Mouse (Mus musculus) lung, embryonic 14.5 days (tissue): ENCODE results near the gene Cabp2. TPM values are rescaled to one million over a fixed set of nuclear protein-coding genes. Genes with fewer than 3 reads are reported as not detected.

ENCODE experiments used
- ATAC-seq: fragments of 200-750 bp; cut with Nextera tagmentation; 2 replicates; pipeline ENCODE4 v1.8.0; 2017; ENCODE audit warnings: mild to moderate bottlenecking, moderate TSS enrichment, moderate library complexity; ENCODE audit not compliant: insufficient read depth
- DNase-seq: peaks from one replicate; pipeline ENCODE4 v3.0.0-alpha.2; 2015
- H3K27ac ChIP-seq: fragments of 300-500 bp; sonication (generic); 2 replicates; pipeline ENCODE4 v1.5.1; 2014; ENCODE audit warnings: low read depth, mild to moderate bottlenecking, moderate library complexity
- H3K27me3 ChIP-seq: fragments of 300-500 bp; sonication (generic); 2 replicates; pipeline ENCODE4 v1.6.1; 2014; ENCODE audit warnings: low read length, control low read depth; ENCODE audit not compliant: insufficient read depth
- H3K36me3 ChIP-seq: fragments of 300-500 bp; sonication (generic); 2 replicates; pipeline ENCODE4 v1.6.1; 2014; ENCODE audit warnings: control low read depth; ENCODE audit not compliant: insufficient read depth
- H3K4me1 ChIP-seq: fragments of 300-500 bp; sonication (generic); 2 replicates; pipeline ENCODE4 v1.6.1; 2014; ENCODE audit warnings: antibody characterized with exemption, control low read depth; ENCODE audit not compliant: insufficient read depth
- H3K4me2 ChIP-seq: fragments of 300-500 bp; sonication (generic); 2 replicates; pipeline ENCODE4 v1.6.1; 2014; ENCODE audit warnings: mild to moderate bottlenecking
- H3K4me3 ChIP-seq: fragments of 300-500 bp; sonication (generic); 2 replicates; pipeline ENCODE4 v1.5.1; 2014; ENCODE audit warnings: low read depth, low read length
- H3K9ac ChIP-seq: fragments of 300-500 bp; sonication (generic); 2 replicates; pipeline ENCODE4 v1.6.1; 2014
- H3K9me3 ChIP-seq: fragments of 300-500 bp; sonication (generic); 2 replicates; pipeline ENCODE4 v1.6.1; 2016; ENCODE audit warnings: low read depth, low read length, control low read depth
- CTCF ChIP-seq: IDR thresholded peaks from 2 replicates; pipeline ENCODE4 v1.5.1; 2016; ENCODE audit warnings: antibody characterized with exemption, low read depth
- WGBS: fragments of 180-500 bp; shearing (Covaris S2); extraction: QIAGEN DNeasy Blood & Tissue Kit; methylation state at CpG from one replicate; pipeline ENCODE4 v1.1.7; 2014; 5-methylcytosine and 5-hydroxymethylcytosine counted together
- polyA plus RNA-seq: library from polyadenylated mRNA; unstranded; fragments of >200 nt; fragmentation: Nextera tagmentation; extraction: Ambion mirVana; gene quantifications from 2 replicates; pipeline ENCODE4 v1.2.1, GENCODE M21; 2014

Gene Cabp2
- polyA plus RNA-seq, 1 experiment from 2014 or later = not detected

- ATAC-seq (no peak), DNase-seq (no peak)
- Histone ChIP-seq H3K27me3 (no peaks in the 10 kb centered on the region), H3K36me3 (no peaks in the 10 kb centered on the region), H3K4me2 (no peak overlapping the region), H3K4me1 (no peaks in the 10 kb centered on the region), H3K27ac (no peak overlapping the region), H3K4me3 (no peak overlapping the region), H3K9ac (no peak overlapping the region), H3K9me3 (no peaks in the 10 kb centered on the region)
- TF ChIP-seq CTCF = no peak
- WGBS = 58% methylated on average over 7 of the region's 7 CpGs
Measured at GRCm38 (mm10) chr19:4093772-4094171, 12.4 kb downstream of the Cabp2 start.

DNA sequence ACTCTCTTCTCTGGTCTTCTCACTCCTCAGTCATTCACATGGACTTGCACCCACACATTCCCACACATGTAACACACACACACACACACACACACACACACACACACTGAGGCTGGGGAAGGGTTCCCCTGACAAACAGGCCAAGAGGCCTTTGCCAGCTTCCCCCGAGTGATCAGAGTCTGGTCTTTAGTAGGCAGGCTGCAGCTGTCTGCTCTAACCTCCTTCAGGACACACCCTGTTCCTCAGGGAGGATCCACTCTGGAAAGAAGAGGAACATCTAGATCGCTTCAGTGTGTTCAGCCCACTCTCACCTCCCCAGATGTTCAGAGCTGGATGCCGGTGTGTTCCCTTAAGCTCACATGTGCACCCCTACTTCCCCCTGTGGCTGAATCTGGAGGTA, 13.0 kb downstream of the Cabp2 start:
- no peak for TF ChIP-seq CTCF
- Histone ChIP-seq H3K4me3 (no peak overlapping the region), H3K9me3 (no peaks in the 10 kb centered on the region), H3K4me2 (no peak overlapping the region), H3K9ac (no peak overlapping the region), H3K27me3 (peaks cover 1% of the 10 kb centered on the region; the same call in 1 of the 2 replicates), H3K27ac (no peak overlapping the region), H3K4me1 (peaks cover 2% of the 10 kb centered on the region; the same call in 1 of the 2 replicates), H3K36me3 (no peaks in the 10 kb centered on the region)
- ATAC-seq (no peak), DNase-seq (no peak)
- WGBS = 73% methylated on average over 3 of the region's 3 CpGs

GRCm38 (mm10) chr19:4094774-4095303, 13.5 kb downstream of the Cabp2 start:
- H3K27me3 ChIP-seq = peaks cover 6% of the 10 kb centered on the region; the same call in 1 of the 2 replicates
- no peak overlapping the region for H3K4me3 ChIP-seq
- peaks cover 6% of the 10 kb centered on the region; the same call in 1 of the 2 replicates for H3K4me1 ChIP-seq
- no peak overlapping the region for H3K27ac ChIP-seq
- WGBS = 61% methylated on average over 5 of the region's 5 CpGs
- ATAC-seq (no peak), DNase-seq (no peak)
- no peak for TF ChIP-seq CTCF
- no peaks in the 10 kb centered on the region for H3K36me3 ChIP-seq
- no peak overlapping the region for H3K9ac ChIP-seq
- H3K9me3 ChIP-seq = no peaks in the 10 kb centered on the region
- no peak overlapping the region for H3K4me2 ChIP-seq

DNA sequence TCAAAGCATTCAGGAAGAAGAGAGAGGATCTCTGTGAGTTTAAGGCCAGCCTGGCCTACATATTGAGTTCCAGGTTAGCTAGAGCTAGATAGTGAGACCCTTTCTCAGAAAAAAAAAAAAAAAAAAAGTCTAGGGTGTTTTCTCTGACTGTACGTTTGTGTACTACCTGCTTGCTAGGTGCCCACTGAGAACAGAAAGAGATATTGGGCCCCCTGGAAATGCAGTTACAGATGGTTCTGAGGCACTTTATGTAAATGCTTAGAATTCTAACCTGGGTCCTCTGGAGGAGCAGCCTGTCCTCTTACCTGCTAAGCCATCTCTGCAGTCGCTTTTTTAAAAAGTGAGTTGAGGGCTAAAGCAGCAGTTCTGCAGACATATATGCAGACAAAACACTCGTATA, 14.4 kb downstream of the Cabp2 start:
- peak overlapping the region; percentile 79 for H3K4me2 ChIP-seq
- TF ChIP-seq CTCF = no peak
- no peak overlapping the region for H3K27ac ChIP-seq
- peak overlapping the region; percentile 63; the same call in 1 of the 2 replicates for H3K4me3 ChIP-seq
- peaks cover 16% of the 10 kb centered on the region for H3K27me3 ChIP-seq
- no peaks in the 10 kb centered on the region for H3K36me3 ChIP-seq
- H3K9ac ChIP-seq = no peak overlapping the region
- H3K4me1 ChIP-seq = peaks cover 12% of the 10 kb centered on the region; the same call in 1 of the 2 replicates
- 60% methylated on average over 3 of the region's 3 CpGs for WGBS
- no peak for DNase-seq
- ATAC-seq = no peak
- no peaks in the 10 kb centered on the region for H3K9me3 ChIP-seq

GRCm38 (mm10) chr19:4096642-4097440, 15.5 kb downstream of the Cabp2 start, which contains the start of gene Cdk2ap2:
TSS of gene Cdk2ap2 (plus strand) at chr19:4097182.
- peaks cover 26% of the 10 kb centered on the region for H3K27me3 ChIP-seq
- no peaks in the 10 kb centered on the region for H3K36me3 ChIP-seq
- H3K9me3 ChIP-seq = no peaks in the 10 kb centered on the region
- WGBS = under 1% methylated on average over 64 of the region's 65 CpGs
- DNase-seq (peak; percentile 99), ATAC-seq (peak; percentile 94)
- peak within 1 kb of the TSS; percentile 57 for H3K9ac ChIP-seq
- peak within 1 kb of the TSS; percentile 79 for H3K4me2 ChIP-seq
- H3K27ac ChIP-seq = peak within 1 kb of the TSS; percentile 88
- peaks cover 13% of the 10 kb centered on the region; the same call in 1 of the 2 replicates for H3K4me1 ChIP-seq
- peak within 1 kb of the TSS; percentile 63 for H3K4me3 ChIP-seq
- no peak for TF ChIP-seq CTCF

DNA sequence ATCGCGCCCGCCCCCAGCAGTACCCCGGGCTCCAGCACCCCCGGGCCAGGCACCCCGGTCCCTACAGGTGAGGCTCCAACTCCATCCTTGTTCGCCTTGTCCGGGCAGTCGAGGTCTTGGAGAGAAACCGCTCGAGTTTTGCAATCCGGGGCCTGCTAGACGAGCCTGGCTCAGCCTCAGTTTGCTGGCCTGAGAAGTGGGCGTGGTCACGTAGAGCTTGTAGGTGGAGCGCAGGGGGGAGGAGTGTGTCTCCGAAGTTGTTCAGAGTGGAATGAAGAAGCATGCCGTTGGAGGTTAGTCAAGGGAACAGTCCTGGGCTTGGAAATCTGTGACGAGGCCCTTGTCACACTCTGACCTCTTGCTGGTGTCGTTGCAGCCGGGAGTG, 16.1 kb downstream of the Cabp2 start:
- WGBS = 2% methylated on average over 21 of the region's 21 CpGs
- Histone ChIP-seq H3K9me3 (no peaks in the 10 kb centered on the region), H3K27me3 (peaks cover 31% of the 10 kb centered on the region), H3K4me3 (peak overlapping the region; percentile 63), H3K27ac (peak overlapping the region; percentile 81), H3K4me1 (peaks cover 13% of the 10 kb centered on the region; the same call in 1 of the 2 replicates), H3K4me2 (peak overlapping the region; percentile 79), H3K36me3 (no peaks in the 10 kb centered on the region), H3K9ac (peak overlapping the region; percentile 46)
- peak; percentile 40 for ATAC-seq
- TF ChIP-seq CTCF = no peak
- peak; percentile 86 for DNase-seq

DNA sequence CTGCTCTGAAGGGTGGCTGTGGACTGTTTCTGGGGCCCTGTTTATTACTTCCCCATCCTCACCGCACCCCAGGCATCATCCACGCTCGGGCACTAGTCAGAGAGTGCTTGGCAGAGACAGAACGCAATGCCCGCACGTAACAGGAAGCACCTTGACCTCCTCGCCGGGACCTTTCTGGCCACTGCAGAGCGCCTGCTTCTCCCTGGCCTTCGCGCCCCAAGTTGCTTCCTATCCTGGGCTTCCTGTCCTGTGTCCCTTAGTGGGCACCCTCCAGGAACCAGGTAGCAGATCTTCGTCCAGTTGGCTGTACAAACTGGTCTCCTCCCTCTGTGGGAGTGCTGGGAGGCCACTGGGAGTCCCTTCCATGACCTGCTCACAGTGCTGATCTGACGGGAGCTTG, 17.0 kb downstream of the Cabp2 start:
- Histone ChIP-seq H3K4me1 (peaks cover 13% of the 10 kb centered on the region; the same call in 1 of the 2 replicates), H3K9ac (no peak overlapping the region), H3K27ac (no peak overlapping the region), H3K9me3 (no peaks in the 10 kb centered on the region), H3K4me3 (no peak overlapping the region), H3K4me2 (no peak overlapping the region; the same call in 1 of the 2 replicates), H3K36me3 (no peaks in the 10 kb centered on the region), H3K27me3 (peaks cover 31% of the 10 kb centered on the region)
- ATAC-seq = no peak
- no peak for TF ChIP-seq CTCF
- no peak for DNase-seq
- WGBS = 84% methylated on average over 13 of the region's 13 CpGs
